Mouse (Mus musculus): ENCODE measurements at regions not wholly inside any gene's neighbourhood (a gene's known extent, or its start where the extent isn't known, plus 50 kb on each side); places are given as distances from the start of the nearest gene placed in this dataset.

GRCm38 (mm10) chr1:152281201-152281600 is 105.3 kb downstream of the Tsen15 start:
- DNase-seq = no peak
- TF ChIP-seq CTCF (IDR thresholded peaks at IDR 0.05; ENCODE audit: insufficient read depth, low read length) (no peak), POLR2A (IDR thresholded peaks at IDR 0.05; ENCODE audit: borderline replicate concordance, extremely low read depth, low read depth, low read length) (no peak)
- 77% methylated on average over 8 of the region's 8 CpGs for WGBS
- Histone ChIP-seq H3K4me1 (ENCODE audit: control insufficient read depth, insufficient read depth, low read length) (no peaks in the 10 kb centered on the region), H3K4me3 (replicated peaks; ENCODE audit: extremely low read depth, low read depth, low read length) (no peak overlapping the region)

GRCm38 (mm10) chr1:152280014-152280413 is 106.5 kb downstream of the Tsen15 start:
- WGBS = 27% methylated on average over 1 of the region's 1 CpGs
- no peak overlapping the region for H3K4me3 ChIP-seq (replicated peaks; ENCODE audit: extremely low read depth, low read depth, low read length)
- no peak for DNase-seq
- no peaks in the 10 kb centered on the region for H3K4me1 ChIP-seq (ENCODE audit: control insufficient read depth, insufficient read depth, low read length)
- no peak for TF ChIP-seq POLR2A (IDR thresholded peaks at IDR 0.05; ENCODE audit: borderline replicate concordance, extremely low read depth, low read depth, low read length)
- 0 out of 2 replicates have a peak, but pooled peaks have one; percentile 12 for TF ChIP-seq CTCF (IDR thresholded peaks at IDR 0.05; ENCODE audit: insufficient read depth, low read length)

- no peak for TF ChIP-seq CTCF (IDR thresholded peaks at IDR 0.05; ENCODE audit: insufficient read depth, low read length)
- TF ChIP-seq POLR2A (IDR thresholded peaks at IDR 0.05; ENCODE audit: borderline replicate concordance, extremely low read depth, low read depth, low read length) = no peak
- Histone ChIP-seq H3K4me3 (replicated peaks; ENCODE audit: extremely low read depth, low read depth, low read length) (no peak overlapping the region), H3K4me1 (ENCODE audit: control insufficient read depth, insufficient read depth, low read length) (no peaks in the 10 kb centered on the region)
- WGBS = 98% methylated on average over 24 of the region's 24 CpGs
- no peak for DNase-seq
These were observed 111.5 kb downstream of the Tsen15 start for GRCm38 (mm10) chr1:152275011-152275410.

- Histone ChIP-seq H3K4me3 (replicated peaks; ENCODE audit: extremely low read depth, low read depth, low read length) (no peak overlapping the region), H3K4me1 (ENCODE audit: control insufficient read depth, insufficient read depth, low read length) (no peaks in the 10 kb centered on the region)
- 61% methylated on average over 1 of the region's 1 CpGs for WGBS
- TF ChIP-seq POLR2A (IDR thresholded peaks at IDR 0.05; ENCODE audit: borderline replicate concordance, extremely low read depth, low read depth, low read length) (no peak), CTCF (IDR thresholded peaks at IDR 0.05; ENCODE audit: insufficient read depth, low read length) (no peak)
- no peak for DNase-seq
These were observed 113.1 kb downstream of the Tsen15 start for GRCm38 (mm10) chr1:152273430-152273829.

- 63% methylated on average over 10 of the region's 10 CpGs for WGBS
- DNase-seq = no peak
- Histone ChIP-seq H3K4me3 (replicated peaks; ENCODE audit: extremely low read depth, low read depth, low read length) (no peak overlapping the region), H3K4me1 (ENCODE audit: control insufficient read depth, insufficient read depth, low read length) (no peaks in the 10 kb centered on the region)
- TF ChIP-seq CTCF (IDR thresholded peaks at IDR 0.05; ENCODE audit: insufficient read depth, low read length) (no peak), POLR2A (IDR thresholded peaks at IDR 0.05; ENCODE audit: borderline replicate concordance, extremely low read depth, low read depth, low read length) (no peak)
These were observed 116.4 kb downstream of the Tsen15 start for GRCm38 (mm10) chr1:152269936-152270702.

- H3K4me1 ChIP-seq (ENCODE audit: control insufficient read depth, insufficient read depth, low read length) = no peaks in the 10 kb centered on the region
- no peak for DNase-seq
- TF ChIP-seq POLR2A (IDR thresholded peaks at IDR 0.05; ENCODE audit: borderline replicate concordance, extremely low read depth, low read depth, low read length) = no peak
- no peak for TF ChIP-seq CTCF (IDR thresholded peaks at IDR 0.05; ENCODE audit: insufficient read depth, low read length)
- H3K4me3 ChIP-seq (replicated peaks; ENCODE audit: extremely low read depth, low read depth, low read length) = no peak overlapping the region
These were observed 120.1 kb downstream of the Tsen15 start for GRCm38 (mm10) chr1:152266390-152266789.

- no peaks in the 10 kb centered on the region for H3K4me1 ChIP-seq (ENCODE audit: control insufficient read depth, insufficient read depth, low read length)
- WGBS = 74% methylated on average over 6 of the region's 6 CpGs
- H3K4me3 ChIP-seq (replicated peaks; ENCODE audit: extremely low read depth, low read depth, low read length) = no peak overlapping the region
- no peak for DNase-seq
- TF ChIP-seq POLR2A (IDR thresholded peaks at IDR 0.05; ENCODE audit: borderline replicate concordance, extremely low read depth, low read depth, low read length) (no peak), CTCF (IDR thresholded peaks at IDR 0.05; ENCODE audit: insufficient read depth, low read length) (no peak)
These were observed 121.5 kb downstream of the Tsen15 start for GRCm38 (mm10) chr1:152264981-152265380.

GRCm38 (mm10) chr1:152261472-152261871 is 125.0 kb downstream of the Tsen15 start:
- 46% methylated on average over 4 of the region's 4 CpGs for WGBS
- Histone ChIP-seq H3K4me1 (ENCODE audit: control insufficient read depth, insufficient read depth, low read length) (0 out of 2 replicates have a peak, but pooled peaks cover 2% of the 10 kb centered on the region), H3K4me3 (replicated peaks; ENCODE audit: extremely low read depth, low read depth, low read length) (no peak overlapping the region)
- TF ChIP-seq POLR2A (IDR thresholded peaks at IDR 0.05; ENCODE audit: borderline replicate concordance, extremely low read depth, low read depth, low read length) (no peak), CTCF (IDR thresholded peaks at IDR 0.05; ENCODE audit: insufficient read depth, low read length) (no peak)
- DNase-seq = no peak

GRCm38 (mm10) chr1:152260950-152261349 is 125.5 kb downstream of the Tsen15 start:
- 93% methylated on average over 1 of the region's 1 CpGs for WGBS
- Histone ChIP-seq H3K4me1 (ENCODE audit: control insufficient read depth, insufficient read depth, low read length) (0 out of 2 replicates have a peak, but pooled peaks cover 2% of the 10 kb centered on the region), H3K4me3 (replicated peaks; ENCODE audit: extremely low read depth, low read depth, low read length) (no peak overlapping the region)
- no peak for DNase-seq
- TF ChIP-seq POLR2A (IDR thresholded peaks at IDR 0.05; ENCODE audit: borderline replicate concordance, extremely low read depth, low read depth, low read length) (no peak), CTCF (IDR thresholded peaks at IDR 0.05; ENCODE audit: insufficient read depth, low read length) (no peak)

GRCm38 (mm10) chr1:152258258-152258657 is 128.2 kb downstream of the Tsen15 start:
- no peak for DNase-seq
- H3K4me1 ChIP-seq (ENCODE audit: control insufficient read depth, insufficient read depth, low read length) = 0 out of 2 replicates have a peak, but pooled peaks cover 2% of the 10 kb centered on the region
- TF ChIP-seq CTCF (IDR thresholded peaks at IDR 0.05; ENCODE audit: insufficient read depth, low read length) = no peak
- no peak for TF ChIP-seq POLR2A (IDR thresholded peaks at IDR 0.05; ENCODE audit: borderline replicate concordance, extremely low read depth, low read depth, low read length)
- no peak overlapping the region for H3K4me3 ChIP-seq (replicated peaks; ENCODE audit: extremely low read depth, low read depth, low read length)
- WGBS = 64% methylated on average over 12 of the region's 12 CpGs
